Mouse (Mus musculus): ENCODE measurements around the gene Tusc2. TPM values are rescaled to one million over a fixed set of nuclear protein-coding genes. Genes with fewer than 3 reads are reported as not detected.

Tusc2 gene
- polyA plus RNA-seq, 1 experiment from 2014 or later, result 126 TPM

- H3K9me3 ChIP-seq (ENCODE audit: control insufficient read depth, low read length), result no peaks in the 10 kb centered on the region
- H3K9ac ChIP-seq (replicated peaks; ENCODE audit: low read depth, low read length), result peak overlapping the region; percentile 85
- peaks cover 17% of the 10 kb centered on the region for H3K36me3 ChIP-seq (ENCODE audit: control insufficient read depth, insufficient read depth, low read length)
- no peaks in the 10 kb centered on the region for H3K27me3 ChIP-seq (ENCODE audit: control insufficient read depth, insufficient read depth, low read length)
- peak overlapping the region; percentile 84 for H3K4me3 ChIP-seq (ENCODE audit: low read depth, low read length)
- H3K4me2 ChIP-seq (ENCODE audit: low read depth, low read length), result peak overlapping the region; percentile 100
- H3K4me1 ChIP-seq (ENCODE audit: control insufficient read depth, insufficient read depth, low read length), result peaks cover 25% of the 10 kb centered on the region
- peak overlapping the region; percentile 68 for H3K27ac ChIP-seq (ENCODE audit: low read depth, low read length)
- peak; percentile 6; the same call in 1 of the 2 replicates for ATAC-seq (ENCODE audit: low read depth)
- 1% methylated on average over 40 of the region's 40 CpGs for WGBS
Measured at GRCm38 (mm10) chr9:107534408-107535202, 28.4 kb upstream of the Tusc2 start.

GRCm38 (mm10) chr9:107538231-107538630, 24.8 kb upstream of the Tusc2 start:
- peaks cover 22% of the 10 kb centered on the region for H3K36me3 ChIP-seq (ENCODE audit: control insufficient read depth, insufficient read depth, low read length)
- no peak overlapping the region for H3K27ac ChIP-seq (ENCODE audit: low read depth, low read length)
- no peak for ATAC-seq (ENCODE audit: low read depth)
- 95% methylated on average over 7 of the region's 7 CpGs for WGBS
- no peaks in the 10 kb centered on the region for H3K9me3 ChIP-seq (ENCODE audit: control insufficient read depth, low read length)
- no peak overlapping the region for H3K4me3 ChIP-seq (ENCODE audit: low read depth, low read length)
- H3K27me3 ChIP-seq (ENCODE audit: control insufficient read depth, insufficient read depth, low read length), result no peaks in the 10 kb centered on the region
- H3K9ac ChIP-seq (replicated peaks; ENCODE audit: low read depth, low read length), result no peak overlapping the region
- no peak overlapping the region for H3K4me2 ChIP-seq (ENCODE audit: low read depth, low read length)
- peaks cover 37% of the 10 kb centered on the region for H3K4me1 ChIP-seq (ENCODE audit: control insufficient read depth, insufficient read depth, low read length)

DNA sequence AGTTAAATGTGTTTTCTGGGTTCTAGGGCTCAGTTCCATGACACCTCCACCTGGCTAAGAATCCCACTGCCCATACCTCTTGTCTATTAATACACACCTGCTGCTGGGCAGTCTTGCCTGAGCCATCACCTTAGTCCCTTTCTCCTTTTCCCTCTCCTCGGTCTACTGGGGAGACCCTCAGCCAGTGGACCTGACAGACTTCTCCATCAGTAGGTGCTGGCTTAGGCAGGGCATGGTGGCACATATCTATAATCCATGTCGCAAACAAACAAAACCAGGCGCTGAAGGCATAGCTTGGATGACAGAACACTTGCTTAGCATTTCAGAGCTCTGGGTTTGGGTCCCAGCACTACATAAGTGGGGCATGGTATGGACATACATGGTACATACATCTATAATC, 24.3 kb upstream of the Tusc2 start:
- WGBS, result 95% methylated on average over 3 of the region's 3 CpGs
- H3K4me1 ChIP-seq (ENCODE audit: control insufficient read depth, insufficient read depth, low read length), result peaks cover 37% of the 10 kb centered on the region
- H3K36me3 ChIP-seq (ENCODE audit: control insufficient read depth, insufficient read depth, low read length), result peaks cover 22% of the 10 kb centered on the region
- no peaks in the 10 kb centered on the region for H3K9me3 ChIP-seq (ENCODE audit: control insufficient read depth, low read length)
- H3K9ac ChIP-seq (replicated peaks; ENCODE audit: low read depth, low read length), result no peak overlapping the region
- H3K27me3 ChIP-seq (ENCODE audit: control insufficient read depth, insufficient read depth, low read length), result no peaks in the 10 kb centered on the region
- no peak overlapping the region for H3K27ac ChIP-seq (ENCODE audit: low read depth, low read length)
- H3K4me3 ChIP-seq (ENCODE audit: low read depth, low read length), result no peak overlapping the region
- H3K4me2 ChIP-seq (ENCODE audit: low read depth, low read length), result no peak overlapping the region
- ATAC-seq (ENCODE audit: low read depth), result no peak

- H3K27me3 ChIP-seq (ENCODE audit: control insufficient read depth, insufficient read depth, low read length), result no peaks in the 10 kb centered on the region
- 92% methylated on average over 8 of the region's 8 CpGs for WGBS
- H3K4me1 ChIP-seq (ENCODE audit: control insufficient read depth, insufficient read depth, low read length), result peaks cover 35% of the 10 kb centered on the region
- no peak for ATAC-seq (ENCODE audit: low read depth)
- no peak overlapping the region for H3K9ac ChIP-seq (replicated peaks; ENCODE audit: low read depth, low read length)
- H3K9me3 ChIP-seq (ENCODE audit: control insufficient read depth, low read length), result no peaks in the 10 kb centered on the region
- no peak overlapping the region for H3K4me2 ChIP-seq (ENCODE audit: low read depth, low read length)
- peaks cover 30% of the 10 kb centered on the region for H3K36me3 ChIP-seq (ENCODE audit: control insufficient read depth, insufficient read depth, low read length)
- no peak overlapping the region for H3K4me3 ChIP-seq (ENCODE audit: low read depth, low read length)
- H3K27ac ChIP-seq (ENCODE audit: low read depth, low read length), result no peak overlapping the region
Measured at GRCm38 (mm10) chr9:107539940-107540339, 23.1 kb upstream of the Tusc2 start.

- Histone ChIP-seq H3K4me2 (ENCODE audit: low read depth, low read length) (no peak overlapping the region), H3K4me3 (ENCODE audit: low read depth, low read length) (no peak overlapping the region), H3K9ac (replicated peaks; ENCODE audit: low read depth, low read length) (no peak overlapping the region), H3K27ac (ENCODE audit: low read depth, low read length) (no peak overlapping the region), H3K9me3 (ENCODE audit: control insufficient read depth, low read length) (no peaks in the 10 kb centered on the region), H3K36me3 (ENCODE audit: control insufficient read depth, insufficient read depth, low read length) (peaks cover 33% of the 10 kb centered on the region), H3K27me3 (ENCODE audit: control insufficient read depth, insufficient read depth, low read length) (no peaks in the 10 kb centered on the region), H3K4me1 (ENCODE audit: control insufficient read depth, insufficient read depth, low read length) (peaks cover 31% of the 10 kb centered on the region)
- no peak for ATAC-seq (ENCODE audit: low read depth)
- WGBS, result 79% methylated on average over 4 of the region's 4 CpGs
Measured at GRCm38 (mm10) chr9:107540420-107540819, 22.6 kb upstream of the Tusc2 start.

GRCm38 (mm10) chr9:107541005-107541404, 22.1 kb upstream of the Tusc2 start:
- no peak for ATAC-seq (ENCODE audit: low read depth)
- 35% methylated on average over 10 of the region's 10 CpGs for WGBS
- H3K27me3 ChIP-seq (ENCODE audit: control insufficient read depth, insufficient read depth, low read length), result no peaks in the 10 kb centered on the region
- H3K4me2 ChIP-seq (ENCODE audit: low read depth, low read length), result peak overlapping the region; percentile 85
- H3K9me3 ChIP-seq (ENCODE audit: control insufficient read depth, low read length), result no peaks in the 10 kb centered on the region
- H3K4me3 ChIP-seq (ENCODE audit: low read depth, low read length), result peak overlapping the region; percentile 60
- H3K27ac ChIP-seq (ENCODE audit: low read depth, low read length), result no peak overlapping the region
- H3K4me1 ChIP-seq (ENCODE audit: control insufficient read depth, insufficient read depth, low read length), result peaks cover 25% of the 10 kb centered on the region
- H3K36me3 ChIP-seq (ENCODE audit: control insufficient read depth, insufficient read depth, low read length), result peaks cover 33% of the 10 kb centered on the region
- H3K9ac ChIP-seq (replicated peaks; ENCODE audit: low read depth, low read length), result peak overlapping the region; percentile 54

DNA sequence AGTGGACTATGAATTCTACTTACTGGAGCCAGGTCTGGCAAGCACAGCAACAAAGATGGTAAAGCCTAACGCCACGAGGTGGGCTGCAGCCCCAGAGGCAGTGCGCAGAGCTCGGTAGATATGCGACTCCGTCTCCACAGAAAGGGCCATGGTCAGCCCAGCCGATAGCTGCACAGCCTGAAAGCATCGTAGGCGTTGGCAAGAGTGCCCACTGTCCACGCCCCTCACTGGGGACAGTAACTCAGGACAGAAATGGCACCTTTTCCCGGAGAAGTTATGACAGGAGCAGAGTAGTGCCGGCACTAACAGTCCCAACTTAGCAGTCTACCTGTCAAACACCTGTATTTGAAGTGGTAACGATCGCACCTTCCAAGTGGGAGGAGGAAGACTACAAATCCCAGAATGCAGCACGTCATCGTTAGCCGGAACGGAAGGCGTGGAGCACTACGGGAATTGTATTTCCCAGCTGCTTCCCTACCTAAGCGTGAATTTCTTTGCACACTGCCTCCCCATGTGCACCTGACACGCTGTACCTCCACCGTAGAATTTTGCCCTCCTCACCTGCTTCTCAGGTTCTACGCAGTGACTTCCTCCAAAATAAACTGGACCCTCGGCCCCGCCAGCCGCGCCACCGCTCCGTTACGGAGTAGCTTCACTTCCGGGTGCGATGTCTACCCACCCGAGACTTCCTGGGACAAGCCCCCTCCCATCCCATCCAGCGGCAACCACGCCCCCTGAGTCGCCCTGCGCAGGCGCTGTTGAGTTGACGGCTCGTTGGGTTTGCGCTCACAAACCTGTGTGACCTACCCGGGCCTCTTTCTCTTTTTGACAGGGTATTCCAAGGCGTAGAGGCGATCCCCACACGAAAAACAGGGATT, 21.3 kb upstream of the Tusc2 start, which contains the start of the genes Cyb561d2 and Nprl2:
TSS of gene Cyb561d2 (minus strand) at position 720 of the 878 bp plus-strand sequence.
TSS of gene Nprl2 (plus strand) at position 753 of the 878 bp plus-strand sequence.
- Histone ChIP-seq H3K9me3 (ENCODE audit: control insufficient read depth, low read length) (no peaks in the 10 kb centered on the region), H3K9ac (replicated peaks; ENCODE audit: low read depth, low read length) (peak within 1 kb of the TSS; percentile 54), H3K27ac (ENCODE audit: low read depth, low read length) (0 out of 2 replicates have a peak within 1 kb of the TSS, but pooled peaks have one; percentile 44), H3K4me3 (ENCODE audit: low read depth, low read length) (peak within 1 kb of the TSS; percentile 60), H3K4me2 (ENCODE audit: low read depth, low read length) (peak within 1 kb of the TSS; percentile 85), H3K36me3 (ENCODE audit: control insufficient read depth, insufficient read depth, low read length) (peaks cover 33% of the 10 kb centered on the region), H3K27me3 (ENCODE audit: control insufficient read depth, insufficient read depth, low read length) (no peaks in the 10 kb centered on the region), H3K4me1 (ENCODE audit: control insufficient read depth, insufficient read depth, low read length) (peaks cover 24% of the 10 kb centered on the region)
- ATAC-seq (ENCODE audit: low read depth), result peak; percentile 84
- WGBS, result 1% methylated on average over 46 of the region's 46 CpGs

DNA sequence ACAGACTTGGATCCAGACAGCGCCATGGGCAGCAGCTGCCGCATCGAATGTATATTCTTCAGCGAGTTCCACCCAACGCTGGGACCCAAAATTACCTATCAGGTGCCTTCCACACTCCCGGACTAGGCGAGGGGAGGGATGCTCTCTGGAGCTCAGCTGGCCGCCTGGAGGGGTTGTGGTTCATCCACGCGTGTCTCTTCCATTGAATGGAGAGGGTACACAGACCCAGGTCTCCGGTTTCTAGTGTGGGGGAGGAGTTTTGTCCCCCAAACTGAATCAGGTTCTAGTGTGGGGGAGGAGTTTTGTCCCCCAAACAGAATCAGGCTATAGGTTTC, 20.7 kb upstream of the Tusc2 start:
- WGBS, result 2% methylated on average over 11 of the region's 11 CpGs
- H3K4me3 ChIP-seq (ENCODE audit: low read depth, low read length), result peak overlapping the region; percentile 60
- peaks cover 33% of the 10 kb centered on the region for H3K36me3 ChIP-seq (ENCODE audit: control insufficient read depth, insufficient read depth, low read length)
- no peaks in the 10 kb centered on the region for H3K9me3 ChIP-seq (ENCODE audit: control insufficient read depth, low read length)
- peak overlapping the region; percentile 58 for H3K4me2 ChIP-seq (ENCODE audit: low read depth, low read length)
- no peaks in the 10 kb centered on the region for H3K27me3 ChIP-seq (ENCODE audit: control insufficient read depth, insufficient read depth, low read length)
- peak overlapping the region; percentile 54 for H3K9ac ChIP-seq (replicated peaks; ENCODE audit: low read depth, low read length)
- peak; percentile 15 for ATAC-seq (ENCODE audit: low read depth)
- H3K4me1 ChIP-seq (ENCODE audit: control insufficient read depth, insufficient read depth, low read length), result peaks cover 23% of the 10 kb centered on the region
- no peak overlapping the region for H3K27ac ChIP-seq (ENCODE audit: low read depth, low read length)
